Mouse (Mus musculus) testis, adult 2 months (tissue): ENCODE data around the gene Ano10.

Experiments
- CTCF ChIP-seq: fragments of 200-500 bp; IDR thresholded peaks from 2 replicates; pipeline ENCODE4 v1.5.1; 2012; ENCODE audit warnings: low read depth, mild to moderate bottlenecking, inconsistent platforms, low read length, moderate library complexity; ENCODE audit not compliant: control insufficient read depth, insufficient read depth, insufficient replicate concordance
- POLR2A ChIP-seq: fragments of 200-500 bp; IDR thresholded peaks from 2 replicates; pipeline ENCODE4 v1.6.1; 2012; ENCODE audit warnings: low read depth, mild to moderate bottlenecking, inconsistent platforms, low read length, moderate library complexity; ENCODE audit not compliant: control insufficient read depth

DNA sequence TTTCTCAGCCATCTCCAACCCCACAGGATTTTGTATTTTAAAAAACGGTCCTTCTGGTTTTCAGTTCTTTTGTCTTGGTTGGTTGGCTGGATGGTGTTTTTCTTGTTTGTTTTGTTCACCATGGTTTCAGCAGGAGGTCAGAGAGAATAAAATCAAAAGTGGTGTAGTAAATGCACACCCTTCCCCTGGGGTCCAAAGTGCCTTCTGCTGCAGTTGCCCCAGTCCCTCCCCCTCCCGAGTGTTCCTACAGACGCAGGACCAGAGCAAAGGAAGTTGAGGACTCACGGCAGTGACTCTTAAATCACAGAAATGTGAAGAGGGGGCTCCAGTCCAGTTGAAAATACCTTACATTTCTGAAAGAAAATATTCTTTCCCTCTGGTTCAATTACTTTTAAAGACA is 19.9 kb downstream of the Ano10 start:
- no peak for TF ChIP-seq CTCF
- no peak for TF ChIP-seq POLR2A
